Mouse (Mus musculus) testis, postnatal 14 days (tissue): ENCODE measurements around the gene Zmynd15.
"Not testable (repeated sequence)": the region's sequence is repeated elsewhere in the genome, so short reads cannot be mapped to it uniquely, and the experiment has no call there.

Experiments used
- DNase-seq: peaks from one replicate; pipeline ENCODE4 v3.0.0; 2021; ENCODE audit warnings: low spot score

Gene Zmynd15

GRCm38 (mm10) chr11:70447373-70447772 is 11.9 kb upstream of the Zmynd15 start:
- no peak for DNase-seq

- no peak for DNase-seq
Observed at GRCm38 (mm10) chr11:70450926-70451325, 8.3 kb upstream of the Zmynd15 start.

- peak; percentile 93 for DNase-seq
Observed at GRCm38 (mm10) chr11:70451797-70452498, 7.3 kb upstream of the Zmynd15 start, which contains the start of gene Med11. Gene Med11 (plus strand): TSS chr11:70451919.

GRCm38 (mm10) chr11:70453261-70454044 is 5.8 kb upstream of the Zmynd15 start:
- no peak for DNase-seq

- no peak for DNase-seq
Observed at GRCm38 (mm10) chr11:70459601-70460101, 418 bp downstream of the Zmynd15 start, which contains the start of gene Cxcl16. Gene Cxcl16 (minus strand): TSS chr11:70459984.

GRCm38 (mm10) chr11:70463970-70464369 is 4.7 kb downstream of the Zmynd15 start:
- no peak for DNase-seq

GRCm38 (mm10) chr11:70465211-70465610 is 6.0 kb downstream of the Zmynd15 start:
- no peak for DNase-seq

- no peak for DNase-seq
Observed at GRCm38 (mm10) chr11:70465824-70466223, 6.6 kb downstream of the Zmynd15 start.

DNA sequence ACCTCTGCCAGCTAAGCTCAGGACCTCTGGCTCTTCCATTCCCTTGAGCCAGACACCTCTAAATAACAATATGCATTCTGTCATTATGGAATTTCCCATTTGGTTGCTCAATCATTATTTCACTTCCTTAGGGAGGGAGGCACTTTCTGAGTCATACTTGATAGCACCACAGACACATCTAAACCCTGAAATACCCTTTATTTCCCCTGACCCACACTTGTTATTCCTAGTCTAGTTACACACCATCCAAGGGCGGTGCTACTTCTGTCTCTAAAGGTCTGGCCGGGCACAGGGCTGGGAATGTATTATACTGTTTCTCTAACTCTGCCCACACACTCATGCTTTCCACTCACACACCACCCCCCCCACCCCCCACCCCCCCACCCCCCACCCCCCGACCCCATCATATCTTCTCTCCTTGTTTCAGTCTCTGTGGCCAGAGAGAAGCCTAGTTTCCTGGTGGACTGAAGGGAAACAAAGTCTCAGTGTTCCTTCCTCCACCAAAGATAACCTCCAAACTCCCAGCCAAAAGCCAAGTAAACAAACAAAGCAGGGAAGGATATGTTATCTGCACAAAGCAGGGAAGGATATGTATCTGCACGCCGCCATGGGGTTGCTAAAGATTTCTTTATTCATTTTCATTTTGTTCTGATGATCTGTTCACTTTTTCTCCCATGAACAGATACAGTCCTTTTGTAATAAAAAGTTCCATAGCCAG is 8.8 kb downstream of the Zmynd15 start:
- DNase-seq: no peak

DNA sequence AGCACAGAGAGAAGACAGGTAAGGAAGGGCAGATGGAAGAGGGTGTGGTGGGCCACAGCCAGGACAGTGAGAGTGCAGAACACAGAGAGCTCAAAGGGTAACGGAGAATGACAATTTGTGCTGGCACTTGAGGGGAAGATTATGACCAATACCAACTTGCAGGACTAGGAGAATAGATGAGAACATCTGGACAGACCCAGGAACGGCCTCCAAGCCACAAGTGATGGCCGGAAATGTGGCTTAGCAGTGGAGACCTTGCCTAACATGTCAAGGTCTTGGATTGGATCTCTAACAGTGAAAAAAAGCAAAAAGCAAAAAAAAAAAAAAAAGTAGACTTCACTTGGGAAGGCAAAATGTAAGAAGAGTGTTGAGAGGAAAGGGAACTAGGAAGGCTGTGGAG is 10.5 kb downstream of the Zmynd15 start:
- DNase-seq: no peak

GRCm38 (mm10) chr11:70472716-70473115 is 13.5 kb downstream of the Zmynd15 start:
- no peak for DNase-seq

DNA sequence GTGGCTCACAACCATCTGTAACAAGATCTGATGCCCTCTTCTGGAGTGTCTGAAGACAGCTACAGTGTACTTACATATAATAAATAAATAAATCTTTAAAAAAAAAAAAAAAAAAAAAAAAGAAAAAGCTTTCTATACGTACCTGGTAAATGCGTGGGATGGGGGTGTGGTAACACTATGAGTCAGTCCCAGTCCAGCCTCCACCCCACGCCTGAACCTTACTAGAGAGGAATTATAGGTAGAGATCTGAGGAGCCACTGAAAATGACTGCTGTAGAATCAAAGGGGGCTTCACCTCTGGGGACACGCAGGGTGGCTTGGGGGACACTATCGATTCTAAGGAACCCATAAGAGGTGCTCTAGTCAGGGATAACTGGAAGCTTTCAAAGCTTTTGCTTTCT is 14.1 kb downstream of the Zmynd15 start:
- not testable (repeated sequence) for DNase-seq

DNA sequence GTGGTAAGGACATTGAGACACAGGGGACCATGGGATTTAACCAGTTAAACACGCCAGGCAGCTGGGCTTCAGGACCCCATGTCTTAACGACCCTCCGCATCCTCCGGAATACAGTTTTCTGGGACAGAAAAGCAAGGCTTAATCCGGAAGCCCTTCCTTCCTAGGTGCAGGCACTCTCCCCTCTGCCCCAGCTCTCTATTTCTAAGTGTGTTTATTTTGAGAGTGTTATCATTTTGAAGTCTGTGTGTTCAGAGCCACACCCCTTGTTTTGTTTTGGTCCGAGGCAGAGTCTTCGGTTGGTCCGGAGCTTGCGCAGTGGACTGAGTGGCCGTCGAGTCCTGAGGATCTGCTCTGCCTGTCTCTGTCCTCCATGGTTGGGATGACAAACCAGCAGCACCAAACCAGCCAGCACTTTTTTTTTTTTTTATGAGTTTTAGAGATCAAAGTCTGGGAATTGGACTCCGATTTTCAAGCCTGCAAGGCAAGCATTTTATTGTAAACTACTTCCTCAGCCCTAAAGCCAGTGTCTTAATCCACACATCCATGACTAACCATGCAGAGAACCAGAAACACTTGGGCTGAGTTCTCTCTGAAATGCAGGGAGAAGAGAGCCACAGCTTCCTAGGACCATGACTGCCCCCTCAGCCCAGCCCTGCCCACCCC is 15.8 kb downstream of the Zmynd15 start:
- DNase-seq: no peak

GRCm38 (mm10) chr11:70485498-70485897 is 26.3 kb downstream of the Zmynd15 start:
- DNase-seq: no peak

DNA sequence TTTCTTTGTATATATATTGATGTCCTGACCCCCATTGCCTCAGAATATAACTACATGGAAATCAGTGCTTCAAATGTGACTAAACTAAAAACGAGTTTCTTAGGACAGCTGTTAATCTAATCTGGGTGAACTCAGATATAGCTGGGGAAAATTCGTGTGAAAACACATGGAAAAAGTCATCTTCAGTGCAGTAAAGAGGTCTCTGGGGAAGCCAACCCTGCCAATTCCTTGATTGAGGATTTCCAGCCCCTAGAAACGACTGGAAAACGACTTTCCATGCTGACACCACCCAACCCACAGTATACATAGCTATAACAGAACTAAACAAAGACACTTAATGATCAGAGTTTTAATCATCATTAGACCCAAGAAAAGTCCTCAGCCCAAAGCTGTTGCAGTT is 28.6 kb downstream of the Zmynd15 start:
- no peak for DNase-seq

GRCm38 (mm10) chr11:70489138-70489537 is 29.9 kb downstream of the Zmynd15 start:
- DNase-seq: peak; percentile 23

DNA sequence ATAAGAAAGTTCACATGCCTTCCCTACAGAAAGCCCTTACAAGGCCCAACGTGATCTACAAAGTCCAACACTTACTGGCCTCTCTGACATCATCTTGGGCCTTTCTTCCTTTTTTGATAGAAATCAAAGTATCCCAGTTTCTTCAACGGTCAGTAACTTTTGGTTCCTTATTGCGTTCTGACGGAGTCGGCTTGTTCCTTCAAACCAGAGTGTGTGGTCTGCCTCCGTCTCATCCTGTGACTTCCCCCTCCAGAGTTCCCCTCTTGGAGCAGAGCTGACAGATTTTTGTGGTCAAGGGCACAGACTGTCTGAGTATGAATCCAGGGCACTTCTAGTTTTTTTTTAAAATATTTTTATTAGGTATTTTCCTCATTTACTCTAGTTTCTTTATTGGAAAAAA is 30.5 kb downstream of the Zmynd15 start:
- DNase-seq: no peak

- DNase-seq: no peak
Observed at GRCm38 (mm10) chr11:70499566-70500475, 40.6 kb downstream of the Zmynd15 start.

- no peak for DNase-seq
Observed at GRCm38 (mm10) chr11:70500476-70500812, 41.2 kb downstream of the Zmynd15 start.

DNA sequence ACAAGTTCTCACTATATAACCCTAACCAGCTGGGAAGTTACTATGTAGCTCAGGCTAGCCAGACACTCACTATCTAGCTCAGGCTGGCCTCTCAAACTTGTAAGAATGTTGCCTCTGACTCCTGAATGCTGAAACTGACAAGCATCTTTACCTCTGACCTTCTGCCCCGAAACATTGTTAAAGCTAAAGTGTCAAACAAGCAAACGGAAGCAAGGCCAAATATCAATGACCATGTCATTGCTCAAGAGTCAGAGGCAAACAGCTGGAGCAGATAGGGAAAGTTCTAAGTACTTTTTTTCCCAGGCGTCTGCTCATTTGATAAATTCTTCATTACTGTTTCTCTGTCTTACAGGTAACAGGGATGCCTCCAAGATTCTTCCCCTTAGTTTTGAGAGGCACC is 42.8 kb downstream of the Zmynd15 start:
- DNase-seq: peak; percentile 41

GRCm38 (mm10) chr11:70504970-70505369 is 45.7 kb downstream of the Zmynd15 start, which contains the start of gene Tm4sf5:
Gene Tm4sf5 (plus strand): TSS chr11:70505244.
- no peak for DNase-seq
